Mouse (Mus musculus) spleen, postnatal 10 days (tissue): ENCODE results near the gene Cela3a.
"Not testable (repeated sequence)": the region's sequence is repeated elsewhere in the genome, so short reads cannot be mapped to it uniquely, and the experiment has no call there.

Experiments
- DNase-seq, 2 experiments: peaks; one replicate each; pipeline ENCODE4 v3.0.0; 2021 to 2022; ENCODE audit warnings: low spot score in 2 of 2

Cela3a gene

GRCm38 (mm10) chr4:137409691-137410090 is at the start of gene Cela3a:
Cela3a (minus strand) TSS chr4:137409791.
- DNase-seq = no peak

DNA sequence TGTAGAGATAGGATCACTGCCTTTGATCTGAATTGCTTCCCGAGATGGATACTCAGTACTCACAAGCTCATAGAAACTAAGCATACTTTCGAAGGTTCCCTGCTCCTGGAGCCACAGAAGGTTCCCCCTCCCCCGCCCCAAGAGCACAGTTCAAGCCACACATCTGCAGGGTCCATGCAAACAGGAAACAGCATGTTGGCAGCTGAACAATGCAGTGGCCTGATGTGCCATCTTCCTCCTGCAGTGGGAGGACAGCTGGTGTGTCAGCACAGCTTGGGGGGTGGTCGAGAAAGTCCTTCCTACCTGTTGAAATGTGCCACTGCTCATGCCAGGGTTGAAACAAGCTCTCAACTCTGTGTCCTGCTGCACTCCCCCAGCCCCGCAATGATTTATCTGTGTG is 49.3 kb upstream of the Cela3a start:
- DNase-seq = no peak

GRCm38 (mm10) chr4:137458310-137458709 is 48.7 kb upstream of the Cela3a start:
- no peak for DNase-seq

- DNase-seq = no peak
Measured at GRCm38 (mm10) chr4:137457292-137457691, 47.7 kb upstream of the Cela3a start.

- no peak for DNase-seq
Measured at GRCm38 (mm10) chr4:137456581-137456980, 47.0 kb upstream of the Cela3a start.

- no peak for DNase-seq
Measured at GRCm38 (mm10) chr4:137454582-137454981, 45.0 kb upstream of the Cela3a start.

DNA sequence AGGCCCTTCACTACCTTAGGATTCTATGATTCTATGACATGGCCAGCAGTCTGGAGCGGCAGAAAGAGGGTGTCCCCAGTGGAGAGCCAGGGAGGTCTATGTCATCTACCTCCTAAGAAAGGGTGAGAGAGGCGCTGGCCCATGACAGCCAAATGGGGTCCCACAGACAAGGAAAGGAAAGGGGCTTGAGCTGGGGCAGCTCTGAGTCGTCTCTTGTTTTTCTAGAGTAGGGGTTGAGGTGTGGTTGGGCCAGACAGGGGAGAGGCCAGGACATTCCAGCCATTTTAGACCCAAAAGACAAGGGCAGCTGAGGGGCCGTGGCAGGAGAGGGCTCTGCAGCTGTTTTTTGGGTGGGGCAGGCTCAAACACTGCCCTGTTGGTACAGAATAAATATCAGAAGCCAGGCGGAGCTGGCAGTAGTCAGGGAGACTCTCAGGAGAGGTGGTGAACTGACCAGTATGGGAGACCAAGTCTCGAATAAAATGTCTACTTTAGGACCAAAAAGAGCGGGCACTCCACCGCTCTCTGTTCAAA is 43.7 kb upstream of the Cela3a start, which contains the start of gene 1700013G24Rik:
Gene 1700013G24Rik, plus strand, starts transcription at position 51 of the 534 bp plus-strand sequence.
- DNase-seq = no peak

GRCm38 (mm10) chr4:137452190-137452589 is 42.6 kb upstream of the Cela3a start:
- no peak for DNase-seq

GRCm38 (mm10) chr4:137449715-137450114 is 40.1 kb upstream of the Cela3a start:
- DNase-seq = no peak

DNA sequence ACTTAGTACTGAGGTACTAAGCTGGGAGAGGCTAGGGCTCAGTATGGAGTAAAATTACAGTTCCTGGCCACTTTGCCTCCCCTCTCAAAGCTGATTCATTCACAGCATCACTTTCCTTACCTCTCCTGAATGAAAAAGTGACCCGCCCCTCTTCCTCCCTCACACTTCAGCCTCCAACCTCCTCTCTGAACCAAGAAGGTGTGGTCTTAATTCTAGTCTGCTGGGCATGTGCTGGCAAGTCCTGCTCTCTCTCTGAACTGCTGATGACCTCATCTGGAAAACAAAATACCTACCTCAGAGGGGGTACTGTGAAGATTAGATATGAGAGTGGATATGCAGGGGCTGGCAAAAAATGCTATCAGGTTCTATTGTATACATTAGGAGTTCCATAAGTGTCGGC is 39.5 kb upstream of the Cela3a start:
- no peak for DNase-seq

DNA sequence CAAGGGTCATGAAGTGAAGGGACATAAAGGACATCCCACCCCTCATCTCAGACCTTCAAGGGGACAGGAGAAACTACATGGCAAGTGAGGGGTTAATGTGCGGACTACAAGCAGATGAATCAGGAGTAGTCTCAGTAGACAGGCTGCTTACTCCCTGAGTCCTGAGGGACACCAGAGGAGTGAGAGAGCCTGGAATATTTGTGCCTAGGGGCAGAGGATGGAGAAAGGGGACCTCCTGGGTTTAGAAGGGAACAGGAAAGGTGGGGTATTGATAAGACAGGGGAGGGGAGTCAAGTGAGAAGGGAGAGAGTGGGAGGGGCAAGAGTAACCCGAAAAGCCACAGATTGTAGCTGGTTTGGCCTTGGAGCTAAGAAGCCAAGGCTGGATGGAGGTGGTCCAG is 39.0 kb upstream of the Cela3a start:
- no peak for DNase-seq

DNA sequence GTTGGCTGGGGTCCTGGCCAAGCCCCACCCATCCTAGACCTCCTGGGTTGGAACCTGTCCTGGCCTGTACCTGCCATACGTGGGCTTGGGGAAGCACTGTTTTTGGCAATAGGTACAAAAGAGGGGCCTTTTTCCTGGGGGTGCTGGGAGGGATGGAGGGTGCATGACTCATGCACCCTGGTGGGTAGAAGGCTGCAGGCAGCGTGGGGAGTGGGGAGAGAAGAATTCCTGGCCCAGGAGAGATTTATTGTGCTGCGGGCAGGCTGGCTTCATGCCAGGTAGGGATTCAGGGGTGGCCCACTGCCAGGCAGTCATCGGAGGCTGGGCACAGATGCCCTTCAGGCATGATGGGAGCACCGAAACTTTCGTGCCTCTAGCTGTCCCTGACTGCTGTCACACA is 38.6 kb upstream of the Cela3a start:
- DNase-seq = no peak

DNA sequence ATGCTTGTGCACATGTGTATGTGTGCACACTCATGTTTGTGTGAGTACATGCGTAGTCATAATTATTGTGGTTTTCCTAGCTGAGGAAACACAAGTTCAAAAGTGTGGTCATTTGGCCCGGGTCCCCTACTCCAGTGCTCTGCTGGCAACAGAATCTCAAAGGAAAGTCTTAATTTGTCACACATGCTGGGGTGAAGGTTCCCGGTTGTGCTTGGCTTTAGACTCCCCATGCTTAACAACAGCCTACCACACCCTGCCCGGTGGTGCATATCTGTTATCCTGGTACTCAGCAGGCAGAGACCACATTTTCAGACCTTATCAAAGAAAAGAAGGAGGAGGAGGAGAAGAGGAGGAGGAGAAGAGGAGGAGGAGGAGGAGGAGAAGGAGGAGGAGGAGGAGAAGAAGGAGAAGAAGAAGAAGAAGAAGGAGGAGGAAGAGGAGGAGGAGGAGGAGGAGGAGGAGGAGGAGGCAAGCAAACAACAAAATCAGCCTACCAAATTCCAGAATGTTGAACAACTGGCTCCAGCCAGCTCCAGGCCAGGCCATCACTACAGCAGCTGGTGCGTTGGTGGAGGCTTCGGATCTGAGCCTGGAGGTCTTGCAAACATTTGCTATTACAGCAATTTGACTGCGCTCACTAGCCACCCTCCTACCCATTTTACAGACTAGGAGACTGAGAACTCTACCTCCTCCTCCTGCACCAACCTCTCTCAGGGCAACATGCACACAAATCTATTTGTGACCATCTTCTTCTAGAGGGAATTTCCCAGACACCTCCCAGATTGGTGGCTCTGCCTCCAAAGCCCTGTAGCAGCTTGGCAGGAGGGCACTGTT is 38.0 kb upstream of the Cela3a start:
- DNase-seq = no peak

GRCm38 (mm10) chr4:137445881-137446280 is 36.3 kb upstream of the Cela3a start:
- no peak for DNase-seq

DNA sequence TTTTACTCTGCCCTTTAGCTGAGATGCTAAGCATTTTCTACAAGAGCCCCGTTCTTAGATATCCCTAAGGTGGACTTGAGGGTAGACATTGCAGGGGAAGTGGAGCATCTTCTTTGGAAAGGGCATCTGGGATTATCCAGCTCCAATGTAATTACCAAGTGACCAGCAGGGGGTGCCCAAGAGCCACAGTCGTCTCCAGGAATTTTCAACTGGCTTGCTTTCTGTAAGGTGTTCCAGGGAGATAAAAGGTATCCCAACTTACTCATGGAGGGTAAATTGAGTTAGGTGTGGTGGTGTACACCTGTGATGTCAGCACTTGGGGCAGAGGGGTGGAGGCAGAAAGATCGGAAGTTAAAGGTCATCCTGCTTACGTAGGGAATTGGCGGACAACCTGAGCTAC is 34.0 kb upstream of the Cela3a start:
- DNase-seq = peak; percentile 67 to 82

- DNase-seq = no peak
Measured at GRCm38 (mm10) chr4:137441332-137441731, 31.7 kb upstream of the Cela3a start.

DNA sequence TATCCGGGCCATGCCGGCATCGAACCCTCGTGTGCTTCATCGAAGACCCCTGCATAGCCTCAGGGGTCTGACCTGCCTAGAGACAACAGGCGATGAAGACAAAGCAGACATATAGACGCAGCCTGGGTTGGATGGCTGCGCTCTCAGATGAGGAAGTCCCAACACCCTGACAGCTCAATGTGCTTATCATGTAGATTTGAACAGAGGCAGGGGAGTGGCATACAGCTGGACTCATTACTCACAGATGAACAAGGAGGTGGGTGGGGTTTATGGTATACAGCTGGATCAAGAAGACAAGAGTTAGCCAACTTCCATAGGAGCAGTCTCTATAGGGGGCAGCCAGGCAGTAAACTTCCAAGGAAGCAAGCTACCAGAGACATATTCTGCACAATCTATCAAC is 29.3 kb upstream of the Cela3a start:
- DNase-seq = no peak

DNA sequence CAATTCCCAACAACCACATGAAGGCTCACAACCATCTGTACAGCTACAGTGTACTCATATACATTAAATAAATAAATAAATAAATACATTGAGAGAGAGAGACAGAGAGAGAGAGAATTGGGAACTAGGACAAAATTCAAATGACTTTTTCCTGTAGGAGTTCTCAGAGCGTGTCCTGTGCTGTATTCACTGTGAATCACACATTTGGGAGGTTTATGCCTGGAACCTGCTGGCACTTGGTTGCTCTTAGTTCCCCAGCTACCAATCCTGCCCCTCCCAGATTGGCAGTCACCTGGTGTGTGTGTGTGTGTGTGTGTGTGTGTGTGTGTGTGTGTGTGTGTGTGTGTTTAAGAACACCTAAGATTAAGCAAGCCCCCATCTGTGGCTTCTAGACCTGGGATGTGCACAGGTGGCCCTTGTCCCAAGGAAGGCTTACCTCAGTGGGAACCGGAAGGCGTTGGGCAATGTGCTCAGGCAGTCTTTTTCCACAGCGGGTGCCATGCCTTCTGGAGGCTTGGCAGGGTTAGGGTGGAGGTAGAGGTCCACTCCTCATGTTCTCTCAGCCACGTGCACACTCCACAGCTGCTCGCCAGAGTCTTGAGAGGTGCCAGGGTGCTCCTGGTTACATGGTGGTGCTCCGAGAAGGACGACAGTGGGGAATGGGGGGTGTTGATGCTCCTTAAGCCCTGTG is 27.5 kb upstream of the Cela3a start:
- DNase-seq = no peak

DNA sequence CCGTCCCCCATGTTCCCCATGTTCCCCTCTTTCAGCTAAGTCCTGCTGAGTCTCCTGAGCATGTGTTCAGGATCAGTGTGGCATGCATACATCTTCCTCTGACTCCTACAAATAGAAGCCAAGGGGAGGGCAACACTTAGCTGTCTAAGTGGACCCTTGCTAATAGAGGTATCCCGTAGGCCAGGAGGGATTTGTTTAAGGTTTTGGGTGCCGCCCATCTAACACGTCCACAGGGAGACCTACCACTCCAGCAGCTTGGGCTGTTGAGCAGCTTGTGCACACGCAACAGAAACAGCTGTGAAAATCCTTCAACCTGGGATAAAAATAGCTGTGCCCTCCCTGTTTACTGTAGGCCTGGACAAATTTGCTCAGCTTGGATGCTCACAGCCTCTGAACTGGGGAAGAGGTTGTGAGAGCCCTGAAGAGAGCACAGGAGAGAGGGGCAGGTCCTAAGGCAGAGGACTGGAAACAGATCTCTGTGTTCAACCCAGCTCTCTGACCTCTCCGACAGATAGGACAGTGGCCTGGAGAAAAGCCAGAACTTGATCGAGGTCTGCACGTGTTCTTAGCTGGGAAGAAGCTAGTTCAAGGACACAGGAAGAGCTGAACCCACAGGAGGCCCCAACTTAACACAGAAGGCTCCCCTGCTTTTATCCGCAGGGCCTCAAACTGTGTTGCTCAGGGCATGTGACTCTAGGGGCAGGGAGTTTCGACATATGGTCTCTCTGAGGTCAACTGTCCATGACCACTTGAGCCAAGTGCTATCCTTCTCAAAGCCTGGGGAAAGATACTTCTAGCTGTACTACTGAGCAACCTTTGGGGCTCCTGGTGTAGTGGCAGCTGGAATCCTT is 23.3 kb upstream of the Cela3a start:
- not testable (repeated sequence) for DNase-seq

DNA sequence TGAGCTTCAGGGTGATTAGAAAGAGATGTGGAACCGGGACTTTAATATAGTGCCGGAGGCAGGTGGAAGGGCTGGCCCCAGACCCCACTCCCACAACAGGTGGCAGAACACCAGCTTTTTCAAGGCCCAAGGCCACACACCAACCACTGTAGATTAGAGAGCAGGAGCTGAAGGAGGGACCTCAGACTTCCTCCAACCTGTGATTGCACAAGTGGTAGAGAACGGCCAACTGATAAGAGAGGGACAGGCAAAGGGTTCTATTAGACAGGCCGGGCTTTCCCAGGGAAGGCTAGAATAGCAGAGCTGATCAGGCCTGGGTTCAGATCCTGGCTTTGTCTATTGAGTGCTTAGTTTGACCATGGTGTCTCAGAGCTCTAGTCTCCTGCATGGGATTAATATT is 20.9 kb upstream of the Cela3a start, which contains the start of gene Cela3b:
Gene Cela3b, minus strand, starts transcription at position 39 of the 400 bp plus-strand sequence.
- DNase-seq = no peak

GRCm38 (mm10) chr4:137417712-137418564 is 8.3 kb upstream of the Cela3a start:
- DNase-seq = no peak
